Mouse (Mus musculus) T-helper 17 cell (primary cell): ENCODE data around the gene Taok2.
"Not testable (repeated sequence)": the region's sequence is repeated elsewhere in the genome, so short reads cannot be mapped to it uniquely, and the experiment has no call there.

ENCODE experiments used
- in situ Hi-C, 2 experiments: fragments of 300-600 bp; cut with MboI, MseI; formaldehyde crosslinking; loops; 1 replicate in 1 of 2; 2 replicates in 1 of 2; pipeline ENCODE4 v1.15.1; 2025; ENCODE audit warnings: high pct_unique_total_duplicates in 2 of 2

The Taok2 gene

GRCm38 (mm10) chr7:126884286-126885164, at the start of gene Taok2:
TSS of gene Taok2 (minus strand) at chr7:126884703.
- in situ Hi-C loops: loop anchor here in 1 of 2 experiments (5.0 kb wide), 1 partner anchor 48 kb away; no protein-coding TSS in a partner anchor

GRCm38 (mm10) chr7:126932652-126933051, 48.1 kb upstream of the Taok2 start:
- in situ Hi-C loops: loop anchor here in 1 of 2 experiments (5.0 kb wide), 1 partner anchor 45 kb away; no protein-coding TSS in a partner anchor

GRCm38 (mm10) chr7:126929046-126929445, 44.5 kb upstream of the Taok2 start:
- in situ Hi-C loops: no loop called here

GRCm38 (mm10) chr7:126928384-126929037, 44.0 kb upstream of the Taok2 start, which contains the start of gene Kctd13:
TSS of gene Kctd13 (plus strand) at chr7:126928879.
- in situ Hi-C loops: no loop called here

GRCm38 (mm10) chr7:126926299-126926698, 41.8 kb upstream of the Taok2 start:
- in situ Hi-C loops: no loop called here

GRCm38 (mm10) chr7:126923999-126924398, 39.5 kb upstream of the Taok2 start:
- in situ Hi-C loops: no loop called here

- in situ Hi-C loops: no loop called here
Observed at GRCm38 (mm10) chr7:126922624-126923060, 38.1 kb upstream of the Taok2 start, which contains the start of gene Tmem219. TSS of gene Tmem219 (minus strand) at chr7:126922917.

GRCm38 (mm10) chr7:126921563-126921962, 37.1 kb upstream of the Taok2 start:
- in situ Hi-C loops: no loop called here

- in situ Hi-C loops: loop anchor here in 1 of 2 experiments (10.0 kb wide), 1 partner anchor 105 kb away; no protein-coding TSS in a partner anchor
Observed at GRCm38 (mm10) chr7:126919973-126920372, 35.5 kb upstream of the Taok2 start.

- in situ Hi-C loops: loop anchor here in 1 of 2 experiments (10.0 kb wide), 1 partner anchor 104 kb away; no protein-coding TSS in a partner anchor
Observed at GRCm38 (mm10) chr7:126918356-126918755, 33.9 kb upstream of the Taok2 start.

- in situ Hi-C loops: loop anchor here in 1 of 2 experiments (10.0 kb wide), 1 partner anchor 100 kb away; no protein-coding TSS in a partner anchor
Observed at GRCm38 (mm10) chr7:126914844-126915243, 30.3 kb upstream of the Taok2 start.

GRCm38 (mm10) chr7:126905590-126905989, 21.1 kb upstream of the Taok2 start:
- in situ Hi-C loops: no loop called here

- in situ Hi-C loops: not testable (repeated sequence)
Observed at GRCm38 (mm10) chr7:126899781-126900180, 15.3 kb upstream of the Taok2 start.

- in situ Hi-C loops: no loop called here
Observed at GRCm38 (mm10) chr7:126898102-126898990, 13.8 kb upstream of the Taok2 start.

- in situ Hi-C loops: no loop called here
Observed at GRCm38 (mm10) chr7:126897390-126898101, 13.0 kb upstream of the Taok2 start.

- in situ Hi-C loops: no loop called here
Observed at GRCm38 (mm10) chr7:126896912-126897311, 12.4 kb upstream of the Taok2 start.

- in situ Hi-C loops: loop anchor here in 1 of 2 experiments (5.0 kb wide), 1 partner anchor 43 kb away; no protein-coding TSS in a partner anchor
Observed at GRCm38 (mm10) chr7:126888852-126889251, 4.3 kb upstream of the Taok2 start.

- in situ Hi-C loops: loop anchor here in 1 of 2 experiments (5.0 kb wide), 1 partner anchor 45 kb away; no protein-coding TSS in a partner anchor
Observed at GRCm38 (mm10) chr7:126887281-126887680, 2.8 kb upstream of the Taok2 start.

GRCm38 (mm10) chr7:126883731-126884181, 747 bp downstream of the Taok2 start:
- in situ Hi-C loops: no loop called here

GRCm38 (mm10) chr7:126881040-126881439, 3.5 kb downstream of the Taok2 start:
- in situ Hi-C loops: no loop called here
